Mouse (Mus musculus): Measurements from ENCODE around the gene Nav3. TPM values are rescaled to one million over a fixed set of nuclear protein-coding genes. Genes with fewer than 3 reads are reported as not detected.

Gene Nav3
- polyA plus RNA-seq, 1 experiment from 2014 or later, result 4.0 TPM

- no peak overlapping the region for H3K9ac ChIP-seq (ENCODE audit: low read length)
- ATAC-seq (replicated peaks; ENCODE audit: low FRiP score) (no peak), DNase-seq (ENCODE audit: low spot score) (no peak)
- H3K4me2 ChIP-seq (ENCODE audit: low read depth, low read length, severe bottlenecking), result no peak overlapping the region
- no peak overlapping the region for H3K4me3 ChIP-seq (ENCODE audit: low read depth, low read length)
- no peaks in the 10 kb centered on the region for H3K9me3 ChIP-seq (ENCODE audit: control insufficient read depth, low read length)
- no peaks in the 10 kb centered on the region for H3K36me3 ChIP-seq (ENCODE audit: control insufficient read depth, insufficient read depth, low read length)
- H3K4me1 ChIP-seq (replicated peaks; ENCODE audit: control insufficient read depth, insufficient read depth, low read length), result no peaks in the 10 kb centered on the region
- H3K27ac ChIP-seq (ENCODE audit: low read depth, low read length), result no peak overlapping the region
- no peaks in the 10 kb centered on the region for H3K27me3 ChIP-seq (ENCODE audit: control insufficient read depth, insufficient read depth, low read length)
- 29% methylated on average over 1 of the region's 1 CpGs for WGBS
Measured at GRCm38 (mm10) chr10:110156412-110156811, 299.6 kb downstream of the Nav3 start.

GRCm38 (mm10) chr10:110155494-110155893 lies 300.5 kb downstream of the Nav3 start:
- H3K36me3 ChIP-seq (ENCODE audit: control insufficient read depth, insufficient read depth, low read length), result no peaks in the 10 kb centered on the region
- no peaks in the 10 kb centered on the region for H3K4me1 ChIP-seq (replicated peaks; ENCODE audit: control insufficient read depth, insufficient read depth, low read length)
- H3K9me3 ChIP-seq (ENCODE audit: control insufficient read depth, low read length), result no peaks in the 10 kb centered on the region
- H3K4me3 ChIP-seq (ENCODE audit: low read depth, low read length), result no peak overlapping the region
- H3K9ac ChIP-seq (ENCODE audit: low read length), result no peak overlapping the region
- DNase-seq (ENCODE audit: low spot score), result no peak
- H3K27ac ChIP-seq (ENCODE audit: low read depth, low read length), result no peak overlapping the region
- H3K27me3 ChIP-seq (ENCODE audit: control insufficient read depth, insufficient read depth, low read length), result no peaks in the 10 kb centered on the region
- WGBS, result 87% methylated on average over 2 of the region's 2 CpGs
- ATAC-seq (replicated peaks; ENCODE audit: low FRiP score), result no peak
- H3K4me2 ChIP-seq (ENCODE audit: low read depth, low read length, severe bottlenecking), result no peak overlapping the region

- ATAC-seq (replicated peaks; ENCODE audit: low FRiP score) (no peak), DNase-seq (ENCODE audit: low spot score) (no peak)
- H3K4me2 ChIP-seq (ENCODE audit: low read depth, low read length, severe bottlenecking), result no peak overlapping the region
- H3K27me3 ChIP-seq (ENCODE audit: control insufficient read depth, insufficient read depth, low read length), result no peaks in the 10 kb centered on the region
- no peaks in the 10 kb centered on the region for H3K36me3 ChIP-seq (ENCODE audit: control insufficient read depth, insufficient read depth, low read length)
- 43% methylated on average over 1 of the region's 1 CpGs for WGBS
- H3K4me3 ChIP-seq (ENCODE audit: low read depth, low read length), result no peak overlapping the region
- H3K9ac ChIP-seq (ENCODE audit: low read length), result no peak overlapping the region
- no peaks in the 10 kb centered on the region for H3K9me3 ChIP-seq (ENCODE audit: control insufficient read depth, low read length)
- no peaks in the 10 kb centered on the region for H3K4me1 ChIP-seq (replicated peaks; ENCODE audit: control insufficient read depth, insufficient read depth, low read length)
- no peak overlapping the region for H3K27ac ChIP-seq (ENCODE audit: low read depth, low read length)
Measured at GRCm38 (mm10) chr10:110154873-110155237, 301.1 kb downstream of the Nav3 start.

GRCm38 (mm10) chr10:110154001-110154872 lies 301.8 kb downstream of the Nav3 start:
- Histone ChIP-seq H3K4me1 (replicated peaks; ENCODE audit: control insufficient read depth, insufficient read depth, low read length) (no peaks in the 10 kb centered on the region), H3K27ac (ENCODE audit: low read depth, low read length) (no peak overlapping the region), H3K4me3 (ENCODE audit: low read depth, low read length) (no peak overlapping the region), H3K4me2 (ENCODE audit: low read depth, low read length, severe bottlenecking) (no peak overlapping the region), H3K36me3 (ENCODE audit: control insufficient read depth, insufficient read depth, low read length) (no peaks in the 10 kb centered on the region), H3K9ac (ENCODE audit: low read length) (no peak overlapping the region), H3K9me3 (ENCODE audit: control insufficient read depth, low read length) (no peaks in the 10 kb centered on the region), H3K27me3 (ENCODE audit: control insufficient read depth, insufficient read depth, low read length) (no peaks in the 10 kb centered on the region)
- WGBS, result 80% methylated on average over 6 of the region's 6 CpGs
- DNase-seq (ENCODE audit: low spot score) (no peak), ATAC-seq (replicated peaks; ENCODE audit: low FRiP score) (peak; percentile 47; the same call in 1 of the 2 replicates)

- Histone ChIP-seq H3K9me3 (ENCODE audit: control insufficient read depth, low read length) (no peaks in the 10 kb centered on the region), H3K4me1 (replicated peaks; ENCODE audit: control insufficient read depth, insufficient read depth, low read length) (no peaks in the 10 kb centered on the region), H3K27me3 (ENCODE audit: control insufficient read depth, insufficient read depth, low read length) (no peaks in the 10 kb centered on the region), H3K9ac (ENCODE audit: low read length) (no peak overlapping the region), H3K4me2 (ENCODE audit: low read depth, low read length, severe bottlenecking) (no peak overlapping the region), H3K27ac (ENCODE audit: low read depth, low read length) (no peak overlapping the region), H3K4me3 (ENCODE audit: low read depth, low read length) (no peak overlapping the region), H3K36me3 (ENCODE audit: control insufficient read depth, insufficient read depth, low read length) (no peaks in the 10 kb centered on the region)
- ATAC-seq (replicated peaks; ENCODE audit: low FRiP score), result no peak
- no peak for DNase-seq (ENCODE audit: low spot score)
Measured at GRCm38 (mm10) chr10:110120572-110120971, 335.4 kb downstream of the Nav3 start.

- Histone ChIP-seq H3K27ac (ENCODE audit: low read depth, low read length) (no peak overlapping the region), H3K4me3 (ENCODE audit: low read depth, low read length) (no peak overlapping the region), H3K9me3 (ENCODE audit: control insufficient read depth, low read length) (no peaks in the 10 kb centered on the region), H3K4me2 (ENCODE audit: low read depth, low read length, severe bottlenecking) (no peak overlapping the region), H3K27me3 (ENCODE audit: control insufficient read depth, insufficient read depth, low read length) (no peaks in the 10 kb centered on the region), H3K36me3 (ENCODE audit: control insufficient read depth, insufficient read depth, low read length) (no peaks in the 10 kb centered on the region), H3K4me1 (replicated peaks; ENCODE audit: control insufficient read depth, insufficient read depth, low read length) (no peaks in the 10 kb centered on the region), H3K9ac (ENCODE audit: low read length) (no peak overlapping the region)
- 76% methylated on average over 2 of the region's 2 CpGs for WGBS
- ATAC-seq (replicated peaks; ENCODE audit: low FRiP score), result no peak
- DNase-seq (ENCODE audit: low spot score), result no peak
Measured at GRCm38 (mm10) chr10:110117341-110117740, 338.7 kb downstream of the Nav3 start.

- 79% methylated on average over 5 of the region's 5 CpGs for WGBS
- 0 out of 2 replicates have a peak, but pooled peaks have one; percentile 56 for ATAC-seq (replicated peaks; ENCODE audit: low FRiP score)
- Histone ChIP-seq H3K9me3 (ENCODE audit: control insufficient read depth, low read length) (no peaks in the 10 kb centered on the region), H3K27ac (ENCODE audit: low read depth, low read length) (no peak overlapping the region), H3K9ac (ENCODE audit: low read length) (no peak overlapping the region), H3K4me2 (ENCODE audit: low read depth, low read length, severe bottlenecking) (no peak overlapping the region), H3K4me1 (replicated peaks; ENCODE audit: control insufficient read depth, insufficient read depth, low read length) (no peaks in the 10 kb centered on the region), H3K4me3 (ENCODE audit: low read depth, low read length) (no peak overlapping the region), H3K36me3 (ENCODE audit: control insufficient read depth, insufficient read depth, low read length) (no peaks in the 10 kb centered on the region), H3K27me3 (ENCODE audit: control insufficient read depth, insufficient read depth, low read length) (no peaks in the 10 kb centered on the region)
- DNase-seq (ENCODE audit: low spot score), result no peak
Measured at GRCm38 (mm10) chr10:110112669-110113458, 343.1 kb downstream of the Nav3 start.

GRCm38 (mm10) chr10:110103255-110103654 lies 352.7 kb downstream of the Nav3 start:
- no peaks in the 10 kb centered on the region for H3K9me3 ChIP-seq (ENCODE audit: control insufficient read depth, low read length)
- H3K4me3 ChIP-seq (ENCODE audit: low read depth, low read length), result no peak overlapping the region
- no peaks in the 10 kb centered on the region for H3K27me3 ChIP-seq (ENCODE audit: control insufficient read depth, insufficient read depth, low read length)
- no peaks in the 10 kb centered on the region for H3K4me1 ChIP-seq (replicated peaks; ENCODE audit: control insufficient read depth, insufficient read depth, low read length)
- H3K27ac ChIP-seq (ENCODE audit: low read depth, low read length), result no peak overlapping the region
- no peak overlapping the region for H3K4me2 ChIP-seq (ENCODE audit: low read depth, low read length, severe bottlenecking)
- no peaks in the 10 kb centered on the region for H3K36me3 ChIP-seq (ENCODE audit: control insufficient read depth, insufficient read depth, low read length)
- DNase-seq (ENCODE audit: low spot score) (no peak), ATAC-seq (replicated peaks; ENCODE audit: low FRiP score) (no peak; the same call in 1 of the 2 replicates)
- 90% methylated on average over 6 of the region's 6 CpGs for WGBS
- no peak overlapping the region for H3K9ac ChIP-seq (ENCODE audit: low read length)

Measured in forebrain, embryonic 11.5 days (tissue).